Mouse (Mus musculus) liver, embryonic 12.5 days (tissue): ENCODE data around the gene Rnf187. TPM values are rescaled to one million over a fixed set of nuclear protein-coding genes. Genes with fewer than 3 reads are reported as not detected.

ENCODE experiments used
- ATAC-seq: fragments of 200-750 bp; cut with Nextera tagmentation; 2 replicates; pipeline ENCODE4 v1.8.0; 2017; ENCODE audit warnings: moderate number of reproducible peaks, mild to moderate bottlenecking, moderate library complexity
- H3K27ac ChIP-seq: fragments of 300-500 bp; sonication (generic); 2 replicates; pipeline ENCODE4 v1.5.1; 2016; ENCODE audit warnings: mild to moderate bottlenecking
- H3K27me3 ChIP-seq: fragments of 300-500 bp; sonication (generic); replicated peaks from 2 replicates; pipeline ENCODE4 v1.6.1; 2016; ENCODE audit warnings: mild to moderate bottlenecking, moderate library complexity
- H3K36me3 ChIP-seq: fragments of 300-500 bp; sonication (generic); 2 replicates; pipeline ENCODE4 v1.6.1; 2016; ENCODE audit warnings: mild to moderate bottlenecking, moderate library complexity
- H3K4me1 ChIP-seq: fragments of 300-500 bp; sonication (generic); 2 replicates; pipeline ENCODE4 v1.6.1; 2016
- H3K4me2 ChIP-seq: fragments of 300-500 bp; sonication (generic); 2 replicates; pipeline ENCODE4 v1.6.1; 2016; ENCODE audit warnings: mild to moderate bottlenecking, moderate library complexity
- H3K4me3 ChIP-seq: fragments of 300-500 bp; sonication (generic); 2 replicates; pipeline ENCODE4 v1.5.1; 2016; ENCODE audit warnings: mild to moderate bottlenecking, moderate library complexity
- H3K9ac ChIP-seq: fragments of 300-500 bp; sonication (generic); 2 replicates; pipeline ENCODE4 v1.6.1; 2016; ENCODE audit warnings: mild to moderate bottlenecking, moderate library complexity
- H3K9me3 ChIP-seq: fragments of 300-500 bp; sonication (generic); replicated peaks from 2 replicates; pipeline ENCODE4 v1.6.1; 2016; ENCODE audit warnings: mild to moderate bottlenecking, moderate library complexity
- WGBS: fragments of 180-500 bp; shearing (Covaris S2); methylation state at CpG from one replicate; pipeline ENCODE4 v1.1.7; 2016; ENCODE audit not compliant: insufficient replicate concordance; 5-methylcytosine and 5-hydroxymethylcytosine counted together
- polyA plus RNA-seq: library from polyadenylated mRNA; unstranded; fragments of >200 nt; fragmentation: Nextera tagmentation; extraction: Ambion mirVana; gene quantifications from 2 replicates; pipeline ENCODE4 v1.2.1, GENCODE M21; 2016

Rnf187 gene
- polyA plus RNA-seq, 1 experiment from 2014 or later = 207 TPM

- H3K4me1 ChIP-seq = peaks cover 82% of the 10 kb centered on the region
- H3K4me3 ChIP-seq = peak overlapping the region; percentile 49
- H3K9ac ChIP-seq = peak overlapping the region; percentile 80
- 8% methylated on average over 17 of the region's 17 CpGs for WGBS
- peak overlapping the region; percentile 99 for H3K27ac ChIP-seq
- H3K27me3 ChIP-seq = no peaks in the 10 kb centered on the region
- no peaks in the 10 kb centered on the region for H3K9me3 ChIP-seq
- peak overlapping the region; percentile 83 for H3K4me2 ChIP-seq
- 0 out of 2 replicates have a peak, but pooled peaks have one; percentile 18 for ATAC-seq
- no peaks in the 10 kb centered on the region for H3K36me3 ChIP-seq
These were observed 24.2 kb downstream of the Rnf187 start for GRCm38 (mm10) chr11:58914461-58915028.

DNA sequence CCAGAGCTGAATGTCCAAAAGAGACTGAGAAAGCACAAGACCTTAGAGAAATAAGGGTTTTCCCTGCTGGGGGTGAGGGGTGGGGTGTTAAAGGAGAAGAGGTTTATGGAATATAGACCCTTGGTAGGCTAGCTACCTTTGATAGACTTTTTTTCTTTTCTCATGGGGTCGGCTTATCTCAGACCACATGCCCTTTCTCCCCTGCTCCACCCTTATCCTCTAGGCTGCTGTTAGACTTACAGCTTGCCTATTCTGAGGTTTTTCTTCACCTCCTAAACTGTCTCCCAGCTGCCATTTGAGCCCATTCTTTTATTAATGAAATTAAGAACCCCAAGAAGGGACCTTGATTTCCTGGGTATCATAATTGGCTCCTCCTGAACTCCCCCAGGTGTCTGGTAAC is 24.9 kb downstream of the Rnf187 start:
- WGBS = 9% methylated on average over 1 of the region's 1 CpGs
- Histone ChIP-seq H3K27me3 (no peaks in the 10 kb centered on the region), H3K27ac (peak overlapping the region; percentile 99), H3K9ac (peak overlapping the region; percentile 80), H3K9me3 (no peaks in the 10 kb centered on the region), H3K36me3 (no peaks in the 10 kb centered on the region), H3K4me3 (peak overlapping the region; percentile 49), H3K4me2 (peak overlapping the region; percentile 83), H3K4me1 (peaks cover 74% of the 10 kb centered on the region)
- ATAC-seq = peak; percentile 74

DNA sequence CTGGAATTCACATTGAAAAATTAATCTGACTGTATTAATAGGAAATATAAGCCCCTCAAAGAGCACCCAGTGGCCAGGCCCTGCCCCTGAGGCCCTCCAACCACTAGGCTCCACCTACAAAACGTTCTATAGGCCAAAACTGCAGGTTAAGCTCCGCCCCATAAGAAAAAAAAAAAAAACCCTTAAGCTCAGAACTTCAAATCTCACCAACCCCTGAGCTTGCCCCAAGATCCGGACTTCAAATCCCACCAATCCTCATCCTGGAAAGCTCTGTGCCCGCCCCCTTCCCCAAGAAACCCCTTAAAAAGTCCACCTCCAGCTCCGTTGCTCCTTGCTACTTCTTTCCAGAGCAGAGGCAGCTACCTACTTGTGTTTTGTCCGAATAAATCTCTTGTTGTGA is 33.9 kb downstream of the Rnf187 start:
- Histone ChIP-seq H3K4me1 (peaks cover 43% of the 10 kb centered on the region), H3K4me3 (peak overlapping the region; percentile 76)

GRCm38 (mm10) chr11:58904410-58904718 is 34.4 kb downstream of the Rnf187 start:
- peak overlapping the region; percentile 89 for H3K27ac ChIP-seq
- ATAC-seq = peak; percentile 2; the same call in 1 of the 2 replicates
- peaks cover 43% of the 10 kb centered on the region for H3K4me1 ChIP-seq
- peak overlapping the region; percentile 85 for H3K9ac ChIP-seq
- H3K36me3 ChIP-seq = peaks cover 33% of the 10 kb centered on the region
- peak overlapping the region; percentile 76 for H3K4me2 ChIP-seq
- 2% methylated on average over 8 of the region's 8 CpGs for WGBS
- no peaks in the 10 kb centered on the region for H3K9me3 ChIP-seq
- no peaks in the 10 kb centered on the region for H3K27me3 ChIP-seq
- peak overlapping the region; percentile 76 for H3K4me3 ChIP-seq

More for the DNA sequence above, 33.9 kb downstream of the Rnf187 start:
- 41% methylated on average over 6 of the region's 6 CpGs for WGBS
- Histone ChIP-seq H3K4me2 (peak overlapping the region; percentile 76), H3K27me3 (no peaks in the 10 kb centered on the region), H3K9ac (peak overlapping the region; percentile 85; the same call in 1 of the 2 replicates), H3K9me3 (no peaks in the 10 kb centered on the region), H3K27ac (peak overlapping the region; percentile 89), H3K36me3 (peaks cover 28% of the 10 kb centered on the region)
- no peak for ATAC-seq

DNA sequence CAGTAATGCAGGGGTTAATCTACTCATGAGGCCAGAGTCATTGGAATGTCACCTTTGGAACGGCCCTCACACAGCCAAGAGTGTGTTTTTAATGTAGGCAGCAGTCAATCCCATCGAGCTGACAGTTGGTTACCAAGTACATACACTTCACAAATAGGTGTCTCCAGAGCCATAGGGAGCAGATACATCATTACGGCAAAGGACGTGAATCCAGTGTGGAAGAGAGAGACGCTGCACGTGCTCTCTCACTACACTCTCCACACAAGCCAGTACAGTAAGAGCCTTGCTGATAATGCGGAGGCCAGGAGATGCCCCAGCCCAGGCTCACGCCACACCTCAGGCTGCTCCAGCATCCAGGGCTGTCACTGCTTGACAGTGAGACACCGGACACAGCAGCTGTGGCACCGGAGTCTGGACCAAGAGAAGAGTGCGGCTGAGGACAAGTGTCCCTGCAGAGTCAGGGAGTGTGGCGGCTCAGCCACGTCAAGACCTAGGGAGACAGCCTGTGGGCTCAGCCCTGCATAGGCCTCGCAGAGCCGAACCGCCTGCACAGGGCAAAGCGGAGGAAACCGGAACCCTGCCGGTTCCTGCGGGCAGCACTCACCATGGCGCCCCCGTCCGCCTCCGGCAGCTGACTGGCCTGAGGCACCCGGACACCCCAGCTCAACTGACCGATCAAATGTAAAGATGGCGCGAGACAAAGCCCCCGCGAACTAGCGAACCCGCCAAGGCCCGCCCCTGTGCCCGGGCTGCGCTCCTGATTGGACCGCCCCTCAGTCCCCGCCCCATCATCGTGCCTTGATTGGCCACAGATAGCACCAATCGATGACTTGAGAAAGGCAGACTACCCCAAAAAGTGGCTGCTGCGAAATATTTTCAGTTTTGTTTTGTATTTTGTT is 35.0 kb downstream of the Rnf187 start, which contains the start of gene Zfp39:
Zfp39 (minus strand) TSS at position 715 of the 899 bp plus-strand sequence.
- Histone ChIP-seq H3K4me3 (peak within 1 kb of the TSS; percentile 76), H3K9ac (peak within 1 kb of the TSS; percentile 85), H3K27ac (peak within 1 kb of the TSS; percentile 89), H3K9me3 (no peaks in the 10 kb centered on the region), H3K4me2 (peak within 1 kb of the TSS; percentile 76), H3K27me3 (no peaks in the 10 kb centered on the region), H3K36me3 (peaks cover 39% of the 10 kb centered on the region), H3K4me1 (peaks cover 44% of the 10 kb centered on the region)
- peak; percentile 90 for ATAC-seq
- WGBS = under 1% methylated on average over 40 of the region's 40 CpGs

GRCm38 (mm10) chr11:58901080-58901479 is 37.6 kb downstream of the Rnf187 start:
- Histone ChIP-seq H3K27me3 (no peaks in the 10 kb centered on the region), H3K9me3 (no peaks in the 10 kb centered on the region), H3K4me3 (no peak overlapping the region), H3K4me2 (peak overlapping the region; percentile 76), H3K9ac (peak overlapping the region; percentile 18; the same call in 1 of the 2 replicates), H3K36me3 (peaks cover 63% of the 10 kb centered on the region), H3K27ac (peak overlapping the region; percentile 78), H3K4me1 (peaks cover 48% of the 10 kb centered on the region)
- ATAC-seq = peak; percentile 77

- Histone ChIP-seq H3K4me1 (peaks cover 25% of the 10 kb centered on the region), H3K9me3 (no peaks in the 10 kb centered on the region), H3K4me2 (no peak overlapping the region), H3K9ac (no peak overlapping the region), H3K4me3 (no peak overlapping the region), H3K27ac (no peak overlapping the region), H3K27me3 (no peaks in the 10 kb centered on the region), H3K36me3 (peaks cover 96% of the 10 kb centered on the region)
- WGBS = 86% methylated on average over 6 of the region's 6 CpGs
- ATAC-seq = no peak
These were observed 41.2 kb downstream of the Rnf187 start for GRCm38 (mm10) chr11:58897485-58897884.

GRCm38 (mm10) chr11:58894456-58894855 is 44.3 kb downstream of the Rnf187 start:
- 83% methylated on average over 6 of the region's 6 CpGs for WGBS

DNA sequence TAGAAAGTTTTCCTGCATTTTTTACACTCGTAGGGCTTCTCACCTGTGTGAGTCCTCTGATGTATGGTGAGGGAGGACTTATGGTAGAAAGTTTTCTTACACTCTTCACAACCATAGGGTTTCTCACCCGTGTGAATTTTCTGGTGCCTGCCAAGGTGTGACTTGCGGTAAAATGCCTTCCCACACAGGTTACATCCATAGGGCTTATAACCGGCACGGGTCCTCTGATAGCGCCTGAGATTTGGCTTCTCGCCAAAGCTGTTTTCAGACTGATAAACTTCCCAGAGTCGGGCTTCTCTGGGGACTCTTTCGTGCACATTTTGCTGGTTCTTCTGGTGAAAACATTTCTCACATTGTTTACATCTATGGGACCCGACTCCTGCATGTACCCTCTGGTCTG is 48.2 kb downstream of the Rnf187 start:
- no peak for ATAC-seq
- Histone ChIP-seq H3K27ac (no peak overlapping the region), H3K4me1 (no peaks in the 10 kb centered on the region), H3K4me2 (no peak overlapping the region), H3K4me3 (no peak overlapping the region), H3K9me3 (0 out of 2 replicates have a peak, but pooled peaks cover 6% of the 10 kb centered on the region), H3K9ac (no peak overlapping the region), H3K27me3 (no peaks in the 10 kb centered on the region), H3K36me3 (peaks cover 72% of the 10 kb centered on the region)
- WGBS = 91% methylated on average over 10 of the region's 10 CpGs

More at GRCm38 (mm10) chr11:58894456-58894855, 44.3 kb downstream of the Rnf187 start:
- no peak for ATAC-seq
- Histone ChIP-seq H3K27ac (no peak overlapping the region), H3K9ac (no peak overlapping the region), H3K36me3 (peaks cover 96% of the 10 kb centered on the region), H3K27me3 (no peaks in the 10 kb centered on the region), H3K4me3 (no peak overlapping the region), H3K4me2 (no peak overlapping the region), H3K4me1 (peaks cover 5% of the 10 kb centered on the region; the same call in 1 of the 2 replicates), H3K9me3 (0 out of 2 replicates have a peak, but pooled peaks cover 6% of the 10 kb centered on the region)

- no peak overlapping the region for H3K4me3 ChIP-seq
- H3K9me3 ChIP-seq = no peaks in the 10 kb centered on the region
- no peaks in the 10 kb centered on the region for H3K27me3 ChIP-seq
- no peak overlapping the region for H3K27ac ChIP-seq
- ATAC-seq = no peak
- H3K36me3 ChIP-seq = peaks cover 41% of the 10 kb centered on the region
- WGBS = 68% methylated on average over 8 of the region's 8 CpGs
- no peak overlapping the region for H3K4me2 ChIP-seq
- H3K4me1 ChIP-seq = no peaks in the 10 kb centered on the region
- no peak overlapping the region for H3K9ac ChIP-seq
These were observed 55.0 kb downstream of the Rnf187 start for GRCm38 (mm10) chr11:58883756-58884155.
